Mouse (Mus musculus) heart, adult 2 months (tissue): Measurements from ENCODE around the gene Ppil6.
"Not testable (repeated sequence)": the region's sequence is repeated elsewhere in the genome, so short reads cannot be mapped to it uniquely, and the experiment has no call there.

ENCODE experiments used
- CTCF ChIP-seq: fragments of 200-600 bp; IDR thresholded peaks from 2 replicates; pipeline ENCODE4 v1.8.1; 2022; ENCODE audit warnings: antibody characterized with exemption, mild to moderate bottlenecking, moderate library complexity
- EP300 ChIP-seq: fragments of 200-500 bp; IDR thresholded peaks from 2 replicates; pipeline ENCODE4 v1.6.1; 2011; ENCODE audit warnings: low read depth, low read length, control low read depth; ENCODE audit not compliant: insufficient read depth
- POLR2A ChIP-seq: fragments of 200-500 bp; IDR thresholded peaks from 2 replicates; pipeline ENCODE4 v1.6.1; 2011; ENCODE audit warnings: mild to moderate bottlenecking, low read depth, low read length, control low read depth; ENCODE audit not compliant: insufficient read depth

DNA sequence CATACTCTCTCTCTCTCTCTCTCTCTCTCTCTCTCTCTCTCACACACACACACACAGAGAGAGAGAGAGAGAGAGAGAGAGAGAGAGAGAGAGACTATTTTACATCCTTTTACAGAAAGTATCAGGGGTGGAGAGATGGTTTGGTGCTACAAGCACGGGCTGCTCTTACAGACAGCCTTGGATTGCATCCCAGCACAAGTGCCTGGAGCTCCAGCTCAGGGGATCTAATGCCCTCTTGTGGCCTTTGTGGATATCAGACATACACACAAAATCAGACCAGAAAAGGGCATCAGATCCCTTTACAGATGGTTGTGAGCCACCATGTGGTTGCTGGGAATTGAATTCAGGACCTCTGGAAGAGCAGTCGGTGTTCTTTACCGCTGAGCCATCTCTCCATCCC is 15.2 kb downstream of the Ppil6 start:
- TF ChIP-seq CTCF (peak; percentile 87), EP300 (peak; percentile 78; the same call in 1 of the 2 replicates)
- not testable (repeated sequence) for TF ChIP-seq POLR2A
